Mouse (Mus musculus) erythroblast, embryonic 14.5 days (primary cell): Measurements from ENCODE around the gene Prr13.

ENCODE experiments used
- GATA1 ChIP-seq: IDR thresholded peaks from 2 replicates; pipeline ENCODE4 v1.6.1; 2012; ENCODE audit warnings: low read length, inconsistent platforms, mixed read lengths
- TAL1 ChIP-seq: IDR thresholded peaks from 3 replicates; pipeline ENCODE4 v1.6.1; 2012; ENCODE audit warnings: low read length, inconsistent platforms, mixed read lengths

- no peak for TF ChIP-seq TAL1
- TF ChIP-seq GATA1 = no peak
Observed at GRCm38 (mm10) chr15:102474520-102474919, 15.7 kb downstream of the Prr13 start.
